Mouse (Mus musculus): ENCODE measurements at regions not wholly inside any gene's neighbourhood (a gene's known extent, or its start where the extent isn't known, plus 50 kb on each side); places are given as distances from the start of the nearest gene placed in this dataset.

GRCm38 (mm10) chr4:101350656-101351055 lies 68.4 kb upstream of the Ak4 start:
- DNase-seq (ENCODE audit: low spot score) = no peak
- ATAC-seq (ENCODE audit: insufficient read depth, low read depth) = no peak
- 86% methylated on average over 8 of the region's 8 CpGs for WGBS

GRCm38 (mm10) chr4:101350222-101350621 lies 68.9 kb upstream of the Ak4 start:
- H3K4me3 ChIP-seq (ENCODE audit: low read depth, low read length) = no peak overlapping the region
- peaks cover 22% of the 10 kb centered on the region for H3K36me3 ChIP-seq (replicated peaks; ENCODE audit: control insufficient read depth, insufficient read depth, low read length)
- WGBS = 85% methylated on average over 3 of the region's 3 CpGs
- no peaks in the 10 kb centered on the region for H3K9me3 ChIP-seq (replicated peaks; ENCODE audit: control insufficient read depth, low read length)
- H3K4me1 ChIP-seq (ENCODE audit: control insufficient read depth, insufficient read depth) = 0 out of 2 replicates have a peak, but pooled peaks cover 10% of the 10 kb centered on the region
- no peak for ATAC-seq (ENCODE audit: insufficient read depth, low read depth)
- DNase-seq (ENCODE audit: low spot score) = no peak
- H3K4me2 ChIP-seq (ENCODE audit: low read depth, low read length) = no peak overlapping the region
- H3K27ac ChIP-seq (ENCODE audit: low read depth) = no peak overlapping the region
- TF ChIP-seq EP300 (IDR thresholded peaks at IDR 0.05; ENCODE audit: low read depth) (no peak), CTCF (IDR thresholded peaks at IDR 0.05; ENCODE audit: low read depth) (no peak)
- H3K9ac ChIP-seq (replicated peaks; ENCODE audit: low read depth, low read length) = no peak overlapping the region
- no peaks in the 10 kb centered on the region for H3K27me3 ChIP-seq (ENCODE audit: control insufficient read depth, insufficient read depth, low read length)

More at GRCm38 (mm10) chr4:101350656-101351055, 68.4 kb upstream of the Ak4 start:
- Histone ChIP-seq H3K4me1 (ENCODE audit: control insufficient read depth, insufficient read depth) (0 out of 2 replicates have a peak, but pooled peaks cover 10% of the 10 kb centered on the region), H3K9me3 (replicated peaks; ENCODE audit: control insufficient read depth, low read length) (no peaks in the 10 kb centered on the region), H3K4me3 (ENCODE audit: low read depth, low read length) (no peak overlapping the region), H3K27me3 (ENCODE audit: control insufficient read depth, insufficient read depth, low read length) (no peaks in the 10 kb centered on the region), H3K27ac (ENCODE audit: low read depth) (no peak overlapping the region), H3K4me2 (ENCODE audit: low read depth, low read length) (no peak overlapping the region), H3K9ac (replicated peaks; ENCODE audit: low read depth, low read length) (no peak overlapping the region), H3K36me3 (replicated peaks; ENCODE audit: control insufficient read depth, insufficient read depth, low read length) (peaks cover 18% of the 10 kb centered on the region)
- TF ChIP-seq EP300 (IDR thresholded peaks at IDR 0.05; ENCODE audit: low read depth) (no peak), CTCF (IDR thresholded peaks at IDR 0.05; ENCODE audit: low read depth) (no peak)

- Histone ChIP-seq H3K4me1 (ENCODE audit: control insufficient read depth, insufficient read depth) (0 out of 2 replicates have a peak, but pooled peaks cover 10% of the 10 kb centered on the region), H3K4me2 (ENCODE audit: low read depth, low read length) (no peak overlapping the region), H3K4me3 (ENCODE audit: low read depth, low read length) (no peak overlapping the region), H3K27ac (ENCODE audit: low read depth) (no peak overlapping the region), H3K9ac (replicated peaks; ENCODE audit: low read depth, low read length) (no peak overlapping the region), H3K36me3 (replicated peaks; ENCODE audit: control insufficient read depth, insufficient read depth, low read length) (peaks cover 23% of the 10 kb centered on the region), H3K9me3 (replicated peaks; ENCODE audit: control insufficient read depth, low read length) (no peaks in the 10 kb centered on the region), H3K27me3 (ENCODE audit: control insufficient read depth, insufficient read depth, low read length) (no peaks in the 10 kb centered on the region)
- DNase-seq (ENCODE audit: low spot score) = peak; percentile 55
- 14% methylated on average over 4 of the region's 4 CpGs for WGBS
- ATAC-seq (ENCODE audit: insufficient read depth, low read depth) = no peak
- TF ChIP-seq EP300 (IDR thresholded peaks at IDR 0.05; ENCODE audit: low read depth) (no peak), CTCF (IDR thresholded peaks at IDR 0.05; ENCODE audit: low read depth) (peak; percentile 62)
These were observed 69.7 kb upstream of the Ak4 start for GRCm38 (mm10) chr4:101349413-101349812.

GRCm38 (mm10) chr4:101347309-101347708 lies 71.8 kb upstream of the Ak4 start:
- H3K27ac ChIP-seq (ENCODE audit: low read depth) = no peak overlapping the region
- WGBS = 77% methylated on average over 6 of the region's 6 CpGs
- no peaks in the 10 kb centered on the region for H3K4me1 ChIP-seq (ENCODE audit: control insufficient read depth, insufficient read depth)
- peaks cover 33% of the 10 kb centered on the region for H3K36me3 ChIP-seq (replicated peaks; ENCODE audit: control insufficient read depth, insufficient read depth, low read length)
- no peaks in the 10 kb centered on the region for H3K9me3 ChIP-seq (replicated peaks; ENCODE audit: control insufficient read depth, low read length)
- no peak overlapping the region for H3K9ac ChIP-seq (replicated peaks; ENCODE audit: low read depth, low read length)
- H3K27me3 ChIP-seq (ENCODE audit: control insufficient read depth, insufficient read depth, low read length) = no peaks in the 10 kb centered on the region
- H3K4me3 ChIP-seq (ENCODE audit: low read depth, low read length) = no peak overlapping the region
- TF ChIP-seq CTCF (IDR thresholded peaks at IDR 0.05; ENCODE audit: low read depth) = no peak
- no peak for TF ChIP-seq EP300 (IDR thresholded peaks at IDR 0.05; ENCODE audit: low read depth)
- no peak for DNase-seq (ENCODE audit: low spot score)
- ATAC-seq (ENCODE audit: insufficient read depth, low read depth) = no peak
- no peak overlapping the region for H3K4me2 ChIP-seq (ENCODE audit: low read depth, low read length)

GRCm38 (mm10) chr4:101342071-101342762 lies 76.9 kb upstream of the Ak4 start:
- DNase-seq (ENCODE audit: low spot score) = no peak
- H3K36me3 ChIP-seq (replicated peaks; ENCODE audit: control insufficient read depth, insufficient read depth, low read length) = peaks cover 25% of the 10 kb centered on the region
- H3K9ac ChIP-seq (replicated peaks; ENCODE audit: low read depth, low read length) = no peak overlapping the region
- no peaks in the 10 kb centered on the region for H3K4me1 ChIP-seq (ENCODE audit: control insufficient read depth, insufficient read depth)
- no peak for ATAC-seq (ENCODE audit: insufficient read depth, low read depth)
- H3K4me3 ChIP-seq (ENCODE audit: low read depth, low read length) = no peak overlapping the region
- H3K9me3 ChIP-seq (replicated peaks; ENCODE audit: control insufficient read depth, low read length) = no peaks in the 10 kb centered on the region
- WGBS = 87% methylated on average over 8 of the region's 8 CpGs
- no peaks in the 10 kb centered on the region for H3K27me3 ChIP-seq (ENCODE audit: control insufficient read depth, insufficient read depth, low read length)
- TF ChIP-seq CTCF (IDR thresholded peaks at IDR 0.05; ENCODE audit: low read depth) (no peak), EP300 (IDR thresholded peaks at IDR 0.05; ENCODE audit: low read depth) (no peak)
- H3K27ac ChIP-seq (ENCODE audit: low read depth) = no peak overlapping the region
- H3K4me2 ChIP-seq (ENCODE audit: low read depth, low read length) = no peak overlapping the region

GRCm38 (mm10) chr4:101340741-101341140 lies 75.7 kb upstream of the Jak1 start:
- H3K27ac ChIP-seq (ENCODE audit: low read depth) = no peak overlapping the region
- DNase-seq (ENCODE audit: low spot score) (no peak), ATAC-seq (ENCODE audit: insufficient read depth, low read depth) (no peak)
- 0 out of 2 replicates have a peak, but pooled peaks cover 7% of the 10 kb centered on the region for H3K4me1 ChIP-seq (ENCODE audit: control insufficient read depth, insufficient read depth)
- H3K4me2 ChIP-seq (ENCODE audit: low read depth, low read length) = no peak overlapping the region
- no peaks in the 10 kb centered on the region for H3K27me3 ChIP-seq (ENCODE audit: control insufficient read depth, insufficient read depth, low read length)
- no peak overlapping the region for H3K9ac ChIP-seq (replicated peaks; ENCODE audit: low read depth, low read length)
- no peak overlapping the region for H3K4me3 ChIP-seq (ENCODE audit: low read depth, low read length)
- H3K9me3 ChIP-seq (replicated peaks; ENCODE audit: control insufficient read depth, low read length) = no peaks in the 10 kb centered on the region
- TF ChIP-seq EP300 (IDR thresholded peaks at IDR 0.05; ENCODE audit: low read depth) (no peak), CTCF (IDR thresholded peaks at IDR 0.05; ENCODE audit: low read depth) (no peak)
- peaks cover 15% of the 10 kb centered on the region for H3K36me3 ChIP-seq (replicated peaks; ENCODE audit: control insufficient read depth, insufficient read depth, low read length)
